Mouse (Mus musculus) liver, postnatal 0 days (tissue): Measurements from ENCODE around the gene Rbm19. TPM values are rescaled to one million over a fixed set of nuclear protein-coding genes. Genes with fewer than 3 reads are reported as not detected.

Source experiments
- ATAC-seq: fragments of 200-750 bp; cut with Nextera tagmentation; 2 replicates; pipeline ENCODE4 v1.8.0; 2017; ENCODE audit warnings: mild to moderate bottlenecking, moderate library complexity
- DNase-seq: peaks from one replicate; pipeline ENCODE4 v3.0.0-alpha.2; 2016
- H3K27ac ChIP-seq: fragments of 300-500 bp; sonication (generic); 2 replicates; pipeline ENCODE4 v1.5.1; 2014; ENCODE audit warnings: antibody characterized with exemption, moderate library complexity, mild to moderate bottlenecking, low read depth
- H3K27me3 ChIP-seq: fragments of 300-500 bp; sonication (generic); 2 replicates; pipeline ENCODE4 v1.6.1; 2014; ENCODE audit warnings: low read length, control low read depth, mixed read lengths; ENCODE audit not compliant: insufficient read depth
- H3K36me3 ChIP-seq: fragments of 300-500 bp; sonication (generic); replicated peaks from 2 replicates; pipeline ENCODE4 v1.6.1; 2014; ENCODE audit warnings: mild to moderate bottlenecking, control low read depth, low read length, moderate library complexity, mixed read lengths; ENCODE audit not compliant: insufficient read depth
- H3K4me1 ChIP-seq: fragments of 300-500 bp; sonication (generic); 2 replicates; pipeline ENCODE4 v1.6.1; 2014; ENCODE audit warnings: antibody characterized with exemption, mild to moderate bottlenecking, control low read depth; ENCODE audit not compliant: insufficient read depth
- H3K4me2 ChIP-seq: fragments of 300-500 bp; sonication (generic); 2 replicates; pipeline ENCODE4 v1.6.1; 2014; ENCODE audit warnings: low read depth, mild to moderate bottlenecking, low read length, moderate library complexity, mixed read lengths
- H3K4me3 ChIP-seq: fragments of 300-500 bp; sonication (generic); 2 replicates; pipeline ENCODE4 v1.5.1; 2014; ENCODE audit warnings: low read depth, low read length
- H3K9ac ChIP-seq: fragments of 300-500 bp; sonication (generic); replicated peaks from 2 replicates; pipeline ENCODE4 v1.6.1; 2014; ENCODE audit warnings: mild to moderate bottlenecking, moderate library complexity
- H3K9me3 ChIP-seq: fragments of 300-500 bp; sonication (generic); 2 replicates; pipeline ENCODE4 v1.6.1; 2016; ENCODE audit warnings: mild to moderate bottlenecking, control low read depth, low read length, mixed read lengths
- CTCF ChIP-seq: sonication (generic); IDR thresholded peaks from 2 replicates; pipeline ENCODE4 v1.5.1; 2016; ENCODE audit warnings: antibody characterized with exemption, low read depth
- EP300 ChIP-seq: IDR thresholded peaks from 2 replicates; pipeline ENCODE4 v1.6.1; 2016; ENCODE audit warnings: antibody characterized with exemption, low read depth, mild to moderate bottlenecking
- WGBS: fragments of 180-500 bp; shearing (Covaris S2); extraction: QIAGEN DNeasy Blood & Tissue Kit; methylation state at CpG from one replicate; pipeline ENCODE4 v1.1.7; 2014; ENCODE audit not compliant: insufficient replicate concordance; 5-methylcytosine and 5-hydroxymethylcytosine counted together
- polyA plus RNA-seq: library from polyadenylated mRNA; unstranded; fragments of >200 nt; fragmentation: Nextera tagmentation; extraction: Ambion mirVana; gene quantifications from 2 replicates; pipeline ENCODE4 v1.2.1, GENCODE M21; 2015

The Rbm19 gene
- polyA plus RNA-seq, 1 experiment from 2014 or later: 6.9 TPM

DNA sequence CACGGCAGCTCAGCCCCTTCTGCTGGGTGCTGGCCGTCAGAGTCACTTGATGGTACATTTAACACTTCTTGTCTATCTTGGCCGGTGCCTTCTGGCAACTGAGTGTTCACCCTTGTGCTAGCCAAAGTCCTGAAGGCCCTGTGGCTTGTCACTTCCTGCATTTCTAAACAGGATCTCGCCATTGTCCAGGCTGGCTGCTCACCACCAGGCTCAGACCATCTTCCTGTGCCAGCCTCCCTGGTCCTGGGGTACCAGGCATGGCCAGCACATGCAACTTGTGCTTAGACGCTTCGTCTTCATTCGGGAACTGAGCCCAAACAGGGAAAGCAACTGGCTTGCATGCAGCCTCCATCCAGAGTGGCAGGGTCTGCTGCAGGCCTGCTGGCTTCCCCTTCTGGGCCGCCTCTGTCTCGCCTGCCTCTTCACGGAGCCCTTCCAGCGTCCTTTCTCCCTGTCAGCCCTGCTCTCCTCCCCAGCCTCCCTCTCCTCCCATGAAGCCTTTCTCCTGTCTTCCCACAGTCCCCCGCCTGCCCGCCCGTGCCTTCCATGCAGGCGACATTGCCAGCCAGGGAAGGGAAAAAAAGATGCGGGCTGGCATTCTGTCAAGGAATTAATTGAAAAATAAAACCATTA, 78.2 kb downstream of the Rbm19 start:
- no peak overlapping the region for H3K9ac ChIP-seq
- DNase-seq (no peak), ATAC-seq (no peak)
- WGBS: 46% methylated on average over 16 of the region's 16 CpGs
- no peaks in the 10 kb centered on the region for H3K27me3 ChIP-seq
- H3K27ac ChIP-seq: no peak overlapping the region
- no peaks in the 10 kb centered on the region for H3K4me1 ChIP-seq
- H3K9me3 ChIP-seq: no peaks in the 10 kb centered on the region
- H3K4me2 ChIP-seq: no peak overlapping the region
- H3K36me3 ChIP-seq: peaks cover 6% of the 10 kb centered on the region; the same call in 1 of the 2 replicates
- no peak for TF ChIP-seq CTCF
- no peak for TF ChIP-seq EP300
- H3K4me3 ChIP-seq: no peak overlapping the region

DNA sequence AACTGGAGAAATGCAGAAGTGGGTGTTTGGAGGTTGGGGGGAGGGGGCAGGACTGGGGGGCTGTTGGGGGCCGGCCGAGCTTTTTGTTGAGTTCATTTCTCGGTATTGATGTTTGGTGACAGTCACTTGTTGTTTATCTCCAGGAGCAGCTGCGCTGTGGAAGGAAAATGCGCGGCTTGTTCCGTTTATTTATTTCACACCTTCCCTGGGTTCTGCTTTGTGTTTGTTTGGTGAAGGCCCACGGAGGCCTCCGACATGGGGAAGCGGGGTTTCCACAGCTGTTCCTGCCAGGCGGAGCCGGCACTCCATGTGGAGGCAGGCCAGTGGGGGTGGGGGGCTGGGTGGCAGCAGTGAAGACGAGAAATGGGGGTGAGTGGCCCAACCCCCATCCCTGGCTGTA, 78.7 kb downstream of the Rbm19 start:
- DNase-seq: no peak
- H3K4me1 ChIP-seq: no peaks in the 10 kb centered on the region
- no peak overlapping the region for H3K27ac ChIP-seq
- TF ChIP-seq EP300: no peak
- TF ChIP-seq CTCF: no peak
- no peak overlapping the region for H3K4me2 ChIP-seq
- ATAC-seq: no peak
- H3K9ac ChIP-seq: no peak overlapping the region
- no peak overlapping the region for H3K4me3 ChIP-seq
- H3K27me3 ChIP-seq: no peaks in the 10 kb centered on the region
- peaks cover 6% of the 10 kb centered on the region; the same call in 1 of the 2 replicates for H3K36me3 ChIP-seq
- no peaks in the 10 kb centered on the region for H3K9me3 ChIP-seq
- WGBS: 33% methylated on average over 13 of the region's 13 CpGs

DNA sequence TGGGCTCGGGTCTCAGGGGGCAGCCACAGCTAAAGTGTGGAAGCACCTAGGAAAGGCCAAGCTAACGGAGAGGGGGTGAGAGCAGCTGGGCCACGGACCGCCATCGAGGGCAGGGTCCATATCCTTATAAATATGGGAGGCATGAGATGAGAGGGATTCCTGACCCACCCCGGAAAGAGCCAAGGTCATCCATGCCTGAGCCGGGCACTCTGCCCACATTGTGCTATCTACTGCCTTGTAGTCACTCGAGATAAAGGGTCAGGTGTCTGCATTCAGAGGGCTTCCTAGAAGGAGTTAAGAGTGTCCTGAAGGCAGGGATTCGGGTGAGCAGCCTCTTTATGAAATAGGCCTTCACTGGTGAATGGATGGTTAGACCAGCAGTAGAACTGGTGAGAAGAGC, 80.6 kb downstream of the Rbm19 start:
- H3K4me1 ChIP-seq: no peaks in the 10 kb centered on the region
- TF ChIP-seq CTCF (no peak), EP300 (no peak)
- no peak overlapping the region for H3K9ac ChIP-seq
- no peaks in the 10 kb centered on the region for H3K9me3 ChIP-seq
- H3K36me3 ChIP-seq: peaks cover 3% of the 10 kb centered on the region; the same call in 1 of the 2 replicates
- H3K27ac ChIP-seq: no peak overlapping the region
- H3K4me3 ChIP-seq: no peak overlapping the region
- no peaks in the 10 kb centered on the region for H3K27me3 ChIP-seq
- ATAC-seq (no peak), DNase-seq (no peak)
- 68% methylated on average over 9 of the region's 9 CpGs for WGBS
- no peak overlapping the region for H3K4me2 ChIP-seq

DNA sequence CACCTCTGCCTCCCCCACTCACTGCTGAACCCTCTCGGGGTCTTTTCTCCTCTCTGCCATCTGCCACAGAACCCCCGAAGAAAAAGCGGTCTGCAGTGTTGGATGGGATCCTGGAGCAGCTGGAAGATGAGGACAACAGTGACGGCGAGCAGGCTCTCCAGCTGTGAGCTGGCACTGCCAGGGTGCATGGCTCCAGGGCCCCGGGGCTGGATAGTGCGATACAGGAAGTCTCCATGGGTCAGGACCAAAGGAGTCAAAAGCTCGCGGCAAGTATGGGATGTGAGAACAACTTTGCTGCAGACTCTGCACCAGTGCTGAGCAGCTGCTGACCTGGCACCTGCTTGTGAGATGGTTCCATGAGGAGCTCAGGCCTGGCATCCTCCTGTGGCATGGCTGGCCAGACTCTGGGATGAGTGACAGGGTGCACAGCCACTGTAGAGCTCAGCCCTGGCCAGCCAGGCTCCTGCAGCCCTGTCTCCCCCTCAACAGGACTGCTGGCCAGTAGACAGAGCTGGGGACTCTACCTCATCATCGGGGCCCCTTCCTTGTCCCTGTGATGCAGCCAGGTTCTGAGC, 81.6 kb downstream of the Rbm19 start:
- Histone ChIP-seq H3K36me3 (0 out of 2 replicates have a peak, but pooled peaks cover 3% of the 10 kb centered on the region), H3K9me3 (no peaks in the 10 kb centered on the region), H3K9ac (no peak overlapping the region), H3K27me3 (no peaks in the 10 kb centered on the region), H3K27ac (no peak overlapping the region), H3K4me1 (no peaks in the 10 kb centered on the region), H3K4me2 (no peak overlapping the region), H3K4me3 (no peak overlapping the region)
- WGBS: 84% methylated on average over 10 of the region's 10 CpGs
- ATAC-seq: no peak
- no peak for DNase-seq
- no peak for TF ChIP-seq CTCF

DNA sequence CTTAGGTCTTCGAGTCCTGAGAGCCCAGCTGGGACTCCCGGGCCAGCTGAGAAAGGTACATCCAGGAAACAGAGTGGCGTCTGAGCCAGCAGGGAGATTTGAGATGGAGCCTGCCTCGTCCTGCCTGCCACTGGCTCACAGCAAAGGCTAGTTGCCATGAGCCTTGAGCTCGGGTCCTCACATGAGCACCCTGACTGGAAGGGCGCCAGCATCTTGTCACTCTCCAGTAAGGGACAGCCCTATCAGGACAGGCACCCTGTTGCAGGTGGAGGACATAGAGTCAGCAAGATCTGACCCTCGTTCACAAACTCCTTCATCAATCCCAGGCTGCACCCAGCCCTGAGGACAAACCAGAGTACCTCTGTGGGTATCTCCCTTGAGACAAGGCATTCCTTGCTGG, 83.6 kb downstream of the Rbm19 start:
- H3K9ac ChIP-seq: no peak overlapping the region
- no peaks in the 10 kb centered on the region for H3K9me3 ChIP-seq
- TF ChIP-seq EP300: no peak
- no peak for TF ChIP-seq CTCF
- H3K4me1 ChIP-seq: no peaks in the 10 kb centered on the region
- 77% methylated on average over 7 of the region's 7 CpGs for WGBS
- 0 out of 2 replicates have a peak, but pooled peaks cover 3% of the 10 kb centered on the region for H3K36me3 ChIP-seq
- H3K27me3 ChIP-seq: no peaks in the 10 kb centered on the region
- H3K27ac ChIP-seq: no peak overlapping the region
- no peak for ATAC-seq
- no peak overlapping the region for H3K4me3 ChIP-seq
- DNase-seq: no peak
- H3K4me2 ChIP-seq: no peak overlapping the region

DNA sequence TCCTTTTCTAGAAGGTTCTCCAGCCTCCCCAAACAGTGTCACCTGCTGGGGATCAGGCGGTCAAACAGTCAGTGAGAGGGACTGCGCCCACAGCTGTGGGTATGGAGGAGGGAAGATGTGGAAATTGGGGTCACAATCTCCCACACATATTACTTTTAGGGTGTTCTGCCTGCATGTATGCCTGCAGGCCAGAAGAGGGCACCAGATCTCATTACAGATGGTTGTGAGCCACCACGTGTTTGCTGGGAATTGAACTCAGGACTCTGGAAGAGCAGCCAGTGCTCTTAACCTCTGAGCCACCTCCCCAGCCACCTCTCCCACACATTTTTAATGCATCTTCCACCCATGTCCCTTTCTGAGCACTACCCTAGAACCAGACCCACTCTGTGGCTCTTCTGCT, 88.1 kb downstream of the Rbm19 start:
- no peak for TF ChIP-seq EP300
- TF ChIP-seq CTCF: peak; percentile 37
- WGBS: 71% methylated on average over 3 of the region's 3 CpGs
- no peaks in the 10 kb centered on the region for H3K36me3 ChIP-seq
- no peak for ATAC-seq
- H3K27ac ChIP-seq: no peak overlapping the region
- no peaks in the 10 kb centered on the region for H3K4me1 ChIP-seq
- no peak for DNase-seq
- H3K4me3 ChIP-seq: no peak overlapping the region
- no peak overlapping the region for H3K9ac ChIP-seq
- H3K4me2 ChIP-seq: no peak overlapping the region
- H3K27me3 ChIP-seq: no peaks in the 10 kb centered on the region
- H3K9me3 ChIP-seq: no peaks in the 10 kb centered on the region
